Mouse (Mus musculus) hindbrain, postnatal 0 days (tissue): ENCODE data around the gene Cnbd2. TPM values are rescaled to one million over a fixed set of nuclear protein-coding genes. Genes with fewer than 3 reads are reported as not detected.

ENCODE experiments used
- ATAC-seq: fragments of 200-750 bp; cut with Nextera tagmentation; 2 replicates; pipeline ENCODE4 v1.8.0; 2017; ENCODE audit warnings: mild to moderate bottlenecking, moderate TSS enrichment, moderate library complexity
- DNase-seq: peaks from one replicate; pipeline ENCODE4 v3.0.0-alpha.2; 2015; ENCODE audit warnings: low spot score
- H3K27ac ChIP-seq: fragments of 300-500 bp; sonication (generic); 2 replicates; pipeline ENCODE4 v1.5.1; 2014; ENCODE audit warnings: mild to moderate bottlenecking
- H3K27me3 ChIP-seq: fragments of 300-500 bp; sonication (generic); 2 replicates; pipeline ENCODE4 v1.6.1; 2014; ENCODE audit warnings: low read length, mixed read lengths; ENCODE audit not compliant: insufficient read depth
- H3K36me3 ChIP-seq: fragments of 300-500 bp; sonication (generic); 2 replicates; pipeline ENCODE4 v1.6.1; 2014; ENCODE audit warnings: low read length, mixed read lengths; ENCODE audit not compliant: insufficient read depth
- H3K4me1 ChIP-seq: fragments of 300-500 bp; sonication (generic); 2 replicates; pipeline ENCODE4 v1.6.1; 2014; ENCODE audit warnings: antibody characterized with exemption, low read length, mixed read lengths; ENCODE audit not compliant: insufficient read depth
- H3K4me2 ChIP-seq: fragments of 300-500 bp; sonication (generic); 2 replicates; pipeline ENCODE4 v1.6.1; 2014; ENCODE audit warnings: low read depth, mild to moderate bottlenecking, low read length, moderate library complexity, mixed read lengths
- H3K4me3 ChIP-seq: fragments of 300-500 bp; sonication (generic); 2 replicates; pipeline ENCODE4 v1.5.1; 2014; ENCODE audit warnings: low read length
- H3K9ac ChIP-seq: fragments of 300-500 bp; sonication (generic); replicated peaks from 2 replicates; pipeline ENCODE4 v1.6.1; 2014; ENCODE audit warnings: mild to moderate bottlenecking, low read length, moderate library complexity, mixed read lengths
- H3K9me3 ChIP-seq: fragments of 300-500 bp; sonication (generic); 2 replicates; pipeline ENCODE4 v1.6.1; 2016; ENCODE audit warnings: low read length, mixed read lengths
- CTCF ChIP-seq: IDR thresholded peaks from 2 replicates; pipeline ENCODE4 v1.5.1; 2016; ENCODE audit warnings: antibody characterized with exemption, control low read depth, low read depth
- WGBS: fragments of 180-500 bp; shearing (Covaris S2); extraction: QIAGEN DNeasy Blood & Tissue Kit; methylation state at CpG from one replicate; pipeline ENCODE4 v1.1.7; 2014; 5-methylcytosine and 5-hydroxymethylcytosine counted together
- polyA plus RNA-seq: library from polyadenylated mRNA; unstranded; fragments of >200 nt; fragmentation: Nextera tagmentation; extraction: Ambion mirVana; gene quantifications from 2 replicates; pipeline ENCODE4 v1.2.1, GENCODE M21; 2015
- total RNA-seq: library from RNA; depleted of rRNA; stranded (reverse); fragments of >200 nt; gene quantifications from 2 replicates; pipeline ENCODE4 v1.2.3, GENCODE M21; 2014

Cnbd2 gene
- total and polyA plus RNA-seq, 2 experiments from 2014 or later: 1.7 to 7.9 TPM

GRCm38 (mm10) chr2:156348812-156349211, 36.7 kb downstream of the Cnbd2 start:
- Histone ChIP-seq H3K27me3 (no peaks in the 10 kb centered on the region), H3K4me3 (no peak overlapping the region), H3K27ac (peak overlapping the region; percentile 34; the same call in 1 of the 2 replicates), H3K4me1 (no peaks in the 10 kb centered on the region), H3K9ac (no peak overlapping the region), H3K36me3 (no peaks in the 10 kb centered on the region), H3K4me2 (no peak overlapping the region), H3K9me3 (no peaks in the 10 kb centered on the region)
- WGBS: 85% methylated on average over 4 of the region's 4 CpGs
- TF ChIP-seq CTCF: no peak
- no peak for DNase-seq
- ATAC-seq: no peak

- WGBS: 55% methylated on average over 4 of the region's 4 CpGs
- ATAC-seq (peak; percentile 68), DNase-seq (peak; percentile 59)
- H3K4me2 ChIP-seq: no peak overlapping the region
- H3K9me3 ChIP-seq: no peaks in the 10 kb centered on the region
- no peak overlapping the region for H3K9ac ChIP-seq
- no peak for TF ChIP-seq CTCF
- no peak overlapping the region for H3K4me3 ChIP-seq
- H3K36me3 ChIP-seq: no peaks in the 10 kb centered on the region
- peak overlapping the region; percentile 34; the same call in 1 of the 2 replicates for H3K27ac ChIP-seq
- H3K27me3 ChIP-seq: no peaks in the 10 kb centered on the region
- no peaks in the 10 kb centered on the region for H3K4me1 ChIP-seq
These were observed 37.3 kb downstream of the Cnbd2 start for GRCm38 (mm10) chr2:156349286-156349848.

- Histone ChIP-seq H3K36me3 (no peaks in the 10 kb centered on the region), H3K27ac (no peak overlapping the region), H3K4me2 (no peak overlapping the region), H3K9ac (no peak overlapping the region), H3K9me3 (no peaks in the 10 kb centered on the region), H3K4me3 (no peak overlapping the region), H3K27me3 (no peaks in the 10 kb centered on the region), H3K4me1 (no peaks in the 10 kb centered on the region)
- WGBS: 86% methylated on average over 7 of the region's 7 CpGs
- no peak for ATAC-seq
- DNase-seq: no peak
- TF ChIP-seq CTCF: peak; percentile 24; the same call in 1 of the 2 replicates
These were observed 39.1 kb downstream of the Cnbd2 start for GRCm38 (mm10) chr2:156351243-156351642.

- ATAC-seq (no peak), DNase-seq (no peak)
- Histone ChIP-seq H3K9me3 (no peaks in the 10 kb centered on the region), H3K36me3 (no peaks in the 10 kb centered on the region), H3K9ac (no peak overlapping the region), H3K27ac (peak overlapping the region; percentile 26; the same call in 1 of the 2 replicates), H3K4me3 (no peak overlapping the region), H3K4me1 (no peaks in the 10 kb centered on the region), H3K27me3 (no peaks in the 10 kb centered on the region), H3K4me2 (no peak overlapping the region)
- TF ChIP-seq CTCF: peak; percentile 45
- WGBS: 72% methylated on average over 8 of the region's 8 CpGs
These were observed 40.5 kb downstream of the Cnbd2 start for GRCm38 (mm10) chr2:156352413-156353165.

GRCm38 (mm10) chr2:156353265-156353692, 41.2 kb downstream of the Cnbd2 start:
- H3K9ac ChIP-seq: no peak overlapping the region
- no peaks in the 10 kb centered on the region for H3K4me1 ChIP-seq
- no peak overlapping the region for H3K4me3 ChIP-seq
- 40% methylated on average over 7 of the region's 7 CpGs for WGBS
- no peak for TF ChIP-seq CTCF
- no peaks in the 10 kb centered on the region for H3K36me3 ChIP-seq
- no peaks in the 10 kb centered on the region for H3K9me3 ChIP-seq
- peak; percentile 36; the same call in 1 of the 2 replicates for ATAC-seq
- peak overlapping the region; percentile 26; the same call in 1 of the 2 replicates for H3K27ac ChIP-seq
- H3K27me3 ChIP-seq: no peaks in the 10 kb centered on the region
- peak; percentile 5 for DNase-seq
- H3K4me2 ChIP-seq: no peak overlapping the region

- DNase-seq: peak; percentile 81
- 25% methylated on average over 7 of the region's 7 CpGs for WGBS
These were observed 43.9 kb downstream of the Cnbd2 start for GRCm38 (mm10) chr2:156356031-156356430.

More at GRCm38 (mm10) chr2:156356031-156356430, 43.9 kb downstream of the Cnbd2 start:
- peak; percentile 90 for ATAC-seq
- Histone ChIP-seq H3K4me3 (no peak overlapping the region), H3K4me1 (no peaks in the 10 kb centered on the region), H3K9me3 (no peaks in the 10 kb centered on the region), H3K9ac (no peak overlapping the region), H3K4me2 (no peak overlapping the region), H3K36me3 (no peaks in the 10 kb centered on the region), H3K27ac (peak overlapping the region; percentile 36; the same call in 1 of the 2 replicates), H3K27me3 (no peaks in the 10 kb centered on the region)
- TF ChIP-seq CTCF: no peak
